Mouse (Mus musculus): ENCODE results near the gene Spic. TPM values are rescaled to one million over a fixed set of nuclear protein-coding genes. Genes with fewer than 3 reads are reported as not detected.

Gene Spic
- 7.8 TPM for polyA plus RNA-seq (2014; fragmentation: Illumina TruSeq; extraction: RNeasy Lipid Tissue Mini Kit (QIAGEN cat#74804))

GRCm38 (mm10) chr10:88684925-88685324, at the start of gene Spic:
TSS of gene Spic (minus strand) at chr10:88685015.

GRCm38 (mm10) chr10:88730571-88731495, 46.0 kb upstream of the Spic start, which contains the start of gene Arl1:
TSS of gene Arl1 (plus strand) at chr10:88730858.

Other genes with a start within 250 kb of the Spic start
- 11.9 TPM for gene Sycp3, start 225.4 kb downstream of the Spic start, polyA plus RNA-seq (2014; fragmentation: Illumina TruSeq; extraction: RNeasy Lipid Tissue Mini Kit (QIAGEN cat#74804))
- gene Chpt1, start 180.9 kb downstream of the Spic start, polyA plus RNA-seq (2014; fragmentation: Illumina TruSeq; extraction: RNeasy Lipid Tissue Mini Kit (QIAGEN cat#74804)): 361 TPM
- 9.0 TPM for gene Mybpc1, start 79.9 kb downstream of the Spic start, polyA plus RNA-seq (2014; fragmentation: Illumina TruSeq; extraction: RNeasy Lipid Tissue Mini Kit (QIAGEN cat#74804))
- 612 TPM for gene Arl1, start 45.8 kb upstream of the Spic start, polyA plus RNA-seq (2014; fragmentation: Illumina TruSeq; extraction: RNeasy Lipid Tissue Mini Kit (QIAGEN cat#74804))
- gene Utp20, start 141.8 kb upstream of the Spic start, polyA plus RNA-seq (2014; fragmentation: Illumina TruSeq; extraction: RNeasy Lipid Tissue Mini Kit (QIAGEN cat#74804)): 35.2 TPM
- 0.20 TPM for gene Slc5a8, start 201.0 kb upstream of the Spic start, polyA plus RNA-seq (2014; fragmentation: Illumina TruSeq; extraction: RNeasy Lipid Tissue Mini Kit (QIAGEN cat#74804))

All from ovary, adult 10 weeks (tissue).